Mouse (Mus musculus) forebrain, embryonic 11.5 days (tissue): ENCODE data around the gene Arid1b. TPM values are rescaled to one million over a fixed set of nuclear protein-coding genes. Genes with fewer than 3 reads are reported as not detected.
A peak's percentile ranks its signal among the peaks of the same experiment; 100 is the strongest.

Source experiments
- ATAC-seq: fragments of 200-750 bp; cut with Nextera tagmentation; replicated peaks from 2 replicates; pipeline ENCODE4 v1.8.0; 2017; ENCODE audit warnings: moderate TSS enrichment; ENCODE audit not compliant: low FRiP score
- DNase-seq: peaks from one replicate; pipeline ENCODE4 v3.0.0-alpha.2; 2017; ENCODE audit warnings: low spot score
- H3K27ac ChIP-seq: fragments of 300-500 bp; sonication (generic); 2 replicates; pipeline ENCODE4 v1.5.1; 2014; ENCODE audit warnings: low read depth, low read length
- H3K27me3 ChIP-seq: fragments of 300-500 bp; sonication (generic); 2 replicates; pipeline ENCODE4 v1.6.1; 2014; ENCODE audit warnings: mild to moderate bottlenecking, low read length, mixed read lengths; ENCODE audit not compliant: control insufficient read depth, insufficient read depth
- H3K36me3 ChIP-seq: fragments of 300-500 bp; sonication (generic); 2 replicates; pipeline ENCODE4 v1.6.1; 2014; ENCODE audit warnings: mild to moderate bottlenecking, low read length, moderate library complexity, mixed read lengths; ENCODE audit not compliant: control insufficient read depth, insufficient read depth
- H3K4me1 ChIP-seq: fragments of 300-500 bp; sonication (generic); replicated peaks from 2 replicates; pipeline ENCODE4 v1.6.1; 2014; ENCODE audit warnings: low read length, mixed read lengths; ENCODE audit not compliant: control insufficient read depth, insufficient read depth
- H3K4me2 ChIP-seq: fragments of 300-500 bp; sonication (generic); 2 replicates; pipeline ENCODE4 v1.6.1; 2014; ENCODE audit warnings: low read depth, mild to moderate bottlenecking, low read length, moderate library complexity, mixed read lengths; ENCODE audit not compliant: severe bottlenecking
- H3K4me3 ChIP-seq: fragments of 300-500 bp; sonication (generic); 2 replicates; pipeline ENCODE4 v1.5.1; 2014; ENCODE audit warnings: low read depth, low read length
- H3K9ac ChIP-seq: fragments of 300-500 bp; sonication (generic); 2 replicates; pipeline ENCODE4 v1.6.1; 2014; ENCODE audit warnings: low read length
- H3K9me3 ChIP-seq: fragments of 300-500 bp; sonication (generic); 2 replicates; pipeline ENCODE4 v1.6.1; 2016; ENCODE audit warnings: low read length, mixed read lengths; ENCODE audit not compliant: control insufficient read depth
- WGBS: fragments of 180-500 bp; shearing (Covaris S2); extraction: QIAGEN DNeasy Blood & Tissue Kit; methylation state at CpG from one replicate; pipeline ENCODE4 v1.1.7; 2014; 5-methylcytosine and 5-hydroxymethylcytosine counted together
- polyA plus RNA-seq: library from polyadenylated mRNA; unstranded; fragments of >200 nt; fragmentation: Nextera tagmentation; extraction: Ambion mirVana; gene quantifications from 2 replicates; pipeline ENCODE4 v1.2.1, GENCODE M21; 2014

Gene Arid1b
- polyA plus RNA-seq, 1 experiment from 2014 or later = 16.3 TPM

DNA sequence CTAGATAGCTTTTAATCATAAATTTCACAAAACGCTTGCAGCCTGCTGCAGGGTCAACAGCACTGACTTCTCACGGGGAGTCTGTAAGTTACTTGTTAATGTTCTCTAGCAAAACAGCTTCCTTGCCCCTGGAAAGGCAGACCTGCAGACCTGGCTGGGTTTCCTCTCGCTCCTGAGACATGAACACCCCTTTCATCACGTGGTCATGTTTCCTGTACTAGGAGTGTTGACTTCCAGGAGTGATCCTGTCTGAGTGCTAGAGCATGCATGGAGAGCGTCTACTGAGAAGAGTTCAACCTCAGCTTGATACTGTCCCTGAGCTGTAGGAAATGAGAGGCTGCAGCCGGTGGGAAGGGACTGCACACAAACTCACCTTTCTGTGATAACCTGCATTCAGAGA lies 233.0 kb downstream of the Arid1b start:
- 87% methylated on average over 6 of the region's 6 CpGs for WGBS
- H3K4me3 ChIP-seq = no peak overlapping the region
- no peak overlapping the region for H3K4me2 ChIP-seq
- H3K27me3 ChIP-seq = no peaks in the 10 kb centered on the region
- H3K9me3 ChIP-seq = no peaks in the 10 kb centered on the region
- DNase-seq (no peak), ATAC-seq (no peak)
- no peak overlapping the region for H3K9ac ChIP-seq
- no peaks in the 10 kb centered on the region for H3K36me3 ChIP-seq
- no peak overlapping the region for H3K27ac ChIP-seq
- H3K4me1 ChIP-seq = 0 out of 2 replicates have a peak, but pooled peaks cover 2% of the 10 kb centered on the region

DNA sequence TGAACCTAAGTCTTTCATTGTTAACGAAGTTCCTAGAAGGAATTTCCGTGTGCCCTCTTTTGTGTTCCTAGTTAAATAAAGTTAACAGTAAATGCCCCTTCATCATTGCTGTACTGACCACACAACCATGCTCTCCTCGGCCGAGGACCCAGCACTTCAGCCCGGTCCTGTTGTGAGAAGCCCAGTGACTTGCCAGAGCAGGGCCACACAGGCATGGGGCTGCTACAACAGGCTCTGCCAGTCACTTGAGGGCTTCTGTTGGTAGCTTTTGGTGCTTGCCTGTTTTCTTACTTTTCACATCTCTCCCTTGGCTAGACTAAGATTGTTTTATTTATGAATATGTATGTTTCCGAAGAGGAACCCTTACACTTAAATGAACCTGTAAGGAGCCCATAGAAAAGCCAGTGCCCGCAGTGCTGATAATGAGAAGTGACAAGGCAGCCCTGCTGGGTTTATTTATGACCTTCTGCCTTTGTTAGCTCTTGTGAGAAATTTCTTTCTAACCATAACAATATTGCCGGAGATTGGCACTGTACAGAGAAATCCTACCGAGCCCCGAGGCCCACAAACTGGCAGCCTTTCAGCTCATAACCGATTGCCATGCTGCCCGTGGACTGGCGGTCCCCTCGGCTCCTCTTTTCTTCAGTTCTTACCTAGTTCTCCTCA lies 234.0 kb downstream of the Arid1b start:
- Histone ChIP-seq H3K9ac (no peak overlapping the region), H3K27ac (no peak overlapping the region; the same call in 1 of the 2 replicates), H3K4me1 (0 out of 2 replicates have a peak, but pooled peaks cover 2% of the 10 kb centered on the region), H3K36me3 (no peaks in the 10 kb centered on the region), H3K27me3 (no peaks in the 10 kb centered on the region), H3K9me3 (no peaks in the 10 kb centered on the region), H3K4me3 (no peak overlapping the region), H3K4me2 (no peak overlapping the region)
- 67% methylated on average over 14 of the region's 14 CpGs for WGBS
- DNase-seq (peak; percentile 52), ATAC-seq (no peak)

DNA sequence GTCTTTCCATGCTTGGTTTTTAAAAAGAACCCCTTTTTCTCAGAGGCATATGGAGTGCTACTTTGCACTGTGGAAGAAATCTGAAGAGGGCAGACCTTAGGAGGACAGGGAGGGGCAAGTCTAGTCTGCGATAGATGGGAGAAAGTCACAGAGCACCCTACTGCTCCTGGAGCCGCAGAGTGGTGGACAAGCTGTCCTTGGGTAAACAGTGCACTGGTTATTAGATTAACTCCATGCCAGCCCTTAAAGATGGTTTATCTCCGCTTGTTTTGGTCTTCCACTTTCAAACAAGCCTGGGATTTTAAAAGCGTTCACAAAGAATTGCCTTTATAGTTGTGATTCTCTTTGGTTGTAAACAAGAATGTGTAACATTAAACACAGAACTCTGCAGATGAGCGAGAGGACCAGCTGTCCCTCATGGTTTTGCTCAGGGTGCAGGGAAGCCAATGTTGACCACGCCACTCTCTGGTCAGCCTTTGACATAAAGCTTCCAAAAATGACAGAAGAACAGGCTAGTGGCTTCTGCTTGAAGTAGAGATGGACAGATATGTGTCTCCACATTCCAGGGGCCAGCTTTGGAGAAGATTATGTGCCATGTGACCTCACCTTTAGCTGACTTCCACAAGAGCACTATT lies 234.6 kb downstream of the Arid1b start:
- H3K4me1 ChIP-seq = 0 out of 2 replicates have a peak, but pooled peaks cover 2% of the 10 kb centered on the region

DNA sequence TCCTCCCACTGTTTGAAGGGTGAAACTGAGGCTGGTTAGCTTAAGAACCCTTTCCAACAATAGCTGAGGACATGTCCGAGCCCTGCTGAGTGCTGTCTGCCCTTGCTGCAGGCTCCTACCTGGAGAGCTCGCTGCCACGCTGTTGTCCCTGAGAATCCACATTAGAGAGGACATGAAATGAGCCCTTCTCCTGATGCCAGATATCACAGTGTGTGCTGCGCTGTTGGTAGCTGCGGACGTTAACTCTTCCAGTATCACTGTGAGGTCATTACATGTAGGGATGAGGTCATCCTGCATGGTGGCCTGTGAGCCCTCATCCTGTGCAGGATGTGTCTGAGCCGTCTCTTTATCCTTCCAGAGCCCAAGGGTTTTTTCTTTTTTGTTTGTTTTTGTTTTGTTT lies 235.9 kb downstream of the Arid1b start:
- Histone ChIP-seq H3K9me3 (no peaks in the 10 kb centered on the region), H3K36me3 (no peaks in the 10 kb centered on the region), H3K4me2 (no peak overlapping the region), H3K27ac (no peak overlapping the region), H3K27me3 (no peaks in the 10 kb centered on the region), H3K4me1 (0 out of 2 replicates have a peak, but pooled peaks cover 2% of the 10 kb centered on the region), H3K9ac (no peak overlapping the region), H3K4me3 (no peak overlapping the region)
- 78% methylated on average over 7 of the region's 7 CpGs for WGBS
- no peak for DNase-seq
- ATAC-seq = no peak

More for the DNA sequence above, 234.6 kb downstream of the Arid1b start:
- DNase-seq = no peak
- ATAC-seq = no peak
- Histone ChIP-seq H3K9ac (no peak overlapping the region), H3K27me3 (no peaks in the 10 kb centered on the region), H3K27ac (no peak overlapping the region; the same call in 1 of the 2 replicates), H3K4me2 (no peak overlapping the region), H3K4me3 (no peak overlapping the region), H3K9me3 (no peaks in the 10 kb centered on the region), H3K36me3 (no peaks in the 10 kb centered on the region)
- 85% methylated on average over 6 of the region's 6 CpGs for WGBS

DNA sequence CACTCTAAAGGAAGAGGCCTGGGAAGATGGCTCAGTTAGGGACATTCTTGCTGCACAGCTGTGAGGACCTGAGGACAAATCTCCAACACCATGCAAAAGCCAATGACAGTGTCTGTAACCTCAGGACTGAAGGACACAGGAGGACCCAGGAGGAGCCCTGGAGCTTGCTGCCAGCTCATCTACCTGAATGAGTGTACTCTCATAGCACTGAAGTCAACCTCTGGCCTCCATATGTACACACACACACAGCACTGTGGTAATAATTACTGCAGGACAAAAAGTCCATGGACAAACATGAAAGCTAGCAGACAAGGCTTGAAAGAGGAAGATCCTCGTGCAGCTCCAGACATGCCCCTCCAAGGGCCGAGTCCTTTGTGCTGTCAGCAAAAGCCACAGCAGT lies 238.0 kb downstream of the Arid1b start:
- H3K4me2 ChIP-seq = no peak overlapping the region
- H3K36me3 ChIP-seq = no peaks in the 10 kb centered on the region
- H3K4me1 ChIP-seq = peaks cover 7% of the 10 kb centered on the region; the same call in 1 of the 2 replicates
- DNase-seq = no peak
- no peak overlapping the region for H3K9ac ChIP-seq
- no peak for ATAC-seq
- WGBS = 70% methylated on average over 2 of the region's 2 CpGs
- no peaks in the 10 kb centered on the region for H3K27me3 ChIP-seq
- H3K4me3 ChIP-seq = no peak overlapping the region
- H3K27ac ChIP-seq = no peak overlapping the region
- H3K9me3 ChIP-seq = no peaks in the 10 kb centered on the region

DNA sequence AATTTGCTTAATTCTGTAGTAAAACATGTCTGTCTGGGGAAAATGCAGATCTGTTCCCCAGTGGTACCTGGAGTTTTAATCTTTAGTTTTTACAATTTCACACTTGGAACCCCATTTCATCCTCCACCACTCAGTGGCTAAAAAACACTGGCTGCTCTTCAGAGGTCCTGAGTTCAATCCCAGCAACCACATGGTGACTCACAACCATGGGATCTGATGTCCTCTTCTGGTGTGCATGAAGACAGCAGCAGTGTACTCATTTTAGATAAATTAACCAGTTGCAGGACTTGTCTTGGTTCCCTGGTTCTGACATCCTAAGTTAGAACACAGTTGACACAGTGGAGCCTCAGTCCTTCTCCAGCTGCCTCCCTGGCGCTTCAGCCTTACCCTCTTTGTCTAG lies 239.9 kb downstream of the Arid1b start:
- Histone ChIP-seq H3K9ac (no peak overlapping the region), H3K27me3 (no peaks in the 10 kb centered on the region), H3K4me1 (peaks cover 16% of the 10 kb centered on the region; the same call in 1 of the 2 replicates), H3K27ac (no peak overlapping the region), H3K36me3 (no peaks in the 10 kb centered on the region), H3K4me3 (no peak overlapping the region), H3K4me2 (no peak overlapping the region), H3K9me3 (no peaks in the 10 kb centered on the region)
- WGBS = 83% methylated on average over 1 of the region's 1 CpGs
- no peak for ATAC-seq
- no peak for DNase-seq

DNA sequence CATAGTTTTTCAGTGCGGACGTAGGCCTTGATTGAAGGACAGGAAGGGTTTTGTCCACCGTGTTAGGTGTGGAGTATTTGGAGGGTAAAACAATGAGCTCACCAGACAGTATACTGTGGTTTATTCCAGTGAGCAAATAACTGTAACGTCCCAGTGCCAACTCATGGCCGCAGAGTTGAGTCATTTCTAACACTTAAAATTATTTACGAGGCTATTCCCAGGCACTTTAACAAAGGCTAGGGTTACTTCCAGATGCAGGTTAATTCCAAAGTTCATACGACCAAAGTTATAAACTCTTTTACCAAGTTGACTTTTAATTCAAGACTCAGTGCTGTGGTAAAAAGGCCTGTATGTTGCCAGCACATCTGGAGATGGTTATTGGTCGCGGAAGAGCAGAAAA lies 240.9 kb downstream of the Arid1b start:
- Histone ChIP-seq H3K4me3 (no peak overlapping the region), H3K4me2 (no peak overlapping the region), H3K27ac (no peak overlapping the region), H3K4me1 (peaks cover 15% of the 10 kb centered on the region; the same call in 1 of the 2 replicates), H3K9me3 (no peaks in the 10 kb centered on the region), H3K36me3 (no peaks in the 10 kb centered on the region), H3K27me3 (no peaks in the 10 kb centered on the region), H3K9ac (no peak overlapping the region)
- WGBS = 89% methylated on average over 9 of the region's 9 CpGs
- no peak for DNase-seq
- no peak for ATAC-seq

DNA sequence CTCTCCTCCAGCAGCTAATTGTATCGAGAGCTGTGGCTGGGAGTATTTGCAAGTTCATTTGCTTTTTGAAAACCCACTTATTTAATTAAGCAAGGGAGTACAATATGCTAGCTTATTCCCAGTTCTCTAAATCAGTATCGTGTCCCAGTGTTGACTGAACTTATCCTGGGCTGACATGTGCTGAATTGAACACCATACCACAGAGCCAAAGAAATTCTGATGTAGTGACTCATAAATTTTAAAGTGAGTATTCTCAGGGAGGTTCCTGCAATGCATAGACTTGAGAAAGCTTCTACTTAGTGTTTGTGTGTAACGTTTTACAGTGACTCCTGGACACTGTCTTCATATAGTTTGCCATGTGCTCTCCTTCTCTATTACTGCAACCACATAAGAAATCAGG lies 243.6 kb downstream of the Arid1b start:
- ATAC-seq = no peak
- H3K4me1 ChIP-seq = peaks cover 14% of the 10 kb centered on the region; the same call in 1 of the 2 replicates
- 62% methylated on average over 3 of the region's 3 CpGs for WGBS

More for the DNA sequence above, 243.6 kb downstream of the Arid1b start:
- no peak for DNase-seq
- H3K27me3 ChIP-seq = no peaks in the 10 kb centered on the region
- H3K4me2 ChIP-seq = no peak overlapping the region
- H3K9me3 ChIP-seq = no peaks in the 10 kb centered on the region
- no peak overlapping the region for H3K4me3 ChIP-seq
- H3K27ac ChIP-seq = no peak overlapping the region
- H3K9ac ChIP-seq = no peak overlapping the region
- H3K36me3 ChIP-seq = no peaks in the 10 kb centered on the region
